Mouse (Mus musculus): ENCODE measurements around the gene Asl. TPM values are rescaled to one million over a fixed set of nuclear protein-coding genes. Genes with fewer than 3 reads are reported as not detected.

The Asl gene
- polyA plus RNA-seq, 1 experiment from 2014 or later = 291 TPM

- DNase-seq = no peak
- ATAC-seq = no peak
- Histone ChIP-seq H3K36me3 (replicated peaks; ENCODE audit: insufficient read depth, low read length) (no peaks in the 10 kb centered on the region), H3K4me3 (ENCODE audit: low read depth, low read length) (no peak overlapping the region), H3K27ac (ENCODE audit: low read depth) (no peak overlapping the region), H3K9me3 (ENCODE audit: low read length) (no peaks in the 10 kb centered on the region), H3K4me1 (ENCODE audit: insufficient read depth) (peaks cover 28% of the 10 kb centered on the region), H3K9ac (replicated peaks) (no peak overlapping the region), H3K4me2 (ENCODE audit: low read depth, low read length) (no peak overlapping the region), H3K27me3 (ENCODE audit: insufficient read depth, low read length) (no peaks in the 10 kb centered on the region)
- TF ChIP-seq CTCF (IDR thresholded peaks at IDR 0.05; ENCODE audit: low read depth) (no peak), EP300 (IDR thresholded peaks at IDR 0.05; ENCODE audit: low read depth) (no peak)
- WGBS (ENCODE audit: insufficient replicate concordance) = 80% methylated on average over 7 of the region's 7 CpGs
These were observed 1.4 kb downstream of the Asl start for GRCm38 (mm10) chr5:130027696-130028095.

- Histone ChIP-seq H3K9ac (replicated peaks) (no peak overlapping the region), H3K27me3 (ENCODE audit: insufficient read depth, low read length) (no peaks in the 10 kb centered on the region), H3K9me3 (ENCODE audit: low read length) (no peaks in the 10 kb centered on the region), H3K4me2 (ENCODE audit: low read depth, low read length) (no peak overlapping the region), H3K36me3 (replicated peaks; ENCODE audit: insufficient read depth, low read length) (no peaks in the 10 kb centered on the region), H3K4me3 (ENCODE audit: low read depth, low read length) (no peak overlapping the region), H3K27ac (ENCODE audit: low read depth) (no peak overlapping the region), H3K4me1 (ENCODE audit: insufficient read depth) (peaks cover 23% of the 10 kb centered on the region)
- ATAC-seq (no peak), DNase-seq (no peak)
- no peak for TF ChIP-seq CTCF (IDR thresholded peaks at IDR 0.05; ENCODE audit: low read depth)
- TF ChIP-seq EP300 (IDR thresholded peaks at IDR 0.05; ENCODE audit: low read depth) = no peak
- 61% methylated on average over 5 of the region's 5 CpGs for WGBS (ENCODE audit: insufficient replicate concordance)
These were observed 1.9 kb downstream of the Asl start for GRCm38 (mm10) chr5:130027134-130027533.

- 0% methylated on average over 32 of the region's 32 CpGs for WGBS (ENCODE audit: insufficient replicate concordance)
- Histone ChIP-seq H3K27ac (ENCODE audit: low read depth) (peak overlapping the region; percentile 98), H3K4me3 (ENCODE audit: low read depth, low read length) (peak overlapping the region; percentile 77), H3K9ac (replicated peaks) (peak overlapping the region; percentile 89), H3K9me3 (ENCODE audit: low read length) (no peaks in the 10 kb centered on the region), H3K36me3 (replicated peaks; ENCODE audit: insufficient read depth, low read length) (peaks cover 8% of the 10 kb centered on the region), H3K4me2 (ENCODE audit: low read depth, low read length) (peak overlapping the region; percentile 98), H3K27me3 (ENCODE audit: insufficient read depth, low read length) (no peaks in the 10 kb centered on the region), H3K4me1 (ENCODE audit: insufficient read depth) (peaks cover 5% of the 10 kb centered on the region; the same call in 1 of the 2 replicates)
- DNase-seq (peak; percentile 89), ATAC-seq (peak; percentile 87)
- TF ChIP-seq CTCF (IDR thresholded peaks at IDR 0.05; ENCODE audit: low read depth) = peak; percentile 94
- 0 out of 2 replicates have a peak, but pooled peaks have one; percentile 23 for TF ChIP-seq EP300 (IDR thresholded peaks at IDR 0.05; ENCODE audit: low read depth)
These were observed 5.1 kb downstream of the Asl start for GRCm38 (mm10) chr5:130023767-130024539.

DNA sequence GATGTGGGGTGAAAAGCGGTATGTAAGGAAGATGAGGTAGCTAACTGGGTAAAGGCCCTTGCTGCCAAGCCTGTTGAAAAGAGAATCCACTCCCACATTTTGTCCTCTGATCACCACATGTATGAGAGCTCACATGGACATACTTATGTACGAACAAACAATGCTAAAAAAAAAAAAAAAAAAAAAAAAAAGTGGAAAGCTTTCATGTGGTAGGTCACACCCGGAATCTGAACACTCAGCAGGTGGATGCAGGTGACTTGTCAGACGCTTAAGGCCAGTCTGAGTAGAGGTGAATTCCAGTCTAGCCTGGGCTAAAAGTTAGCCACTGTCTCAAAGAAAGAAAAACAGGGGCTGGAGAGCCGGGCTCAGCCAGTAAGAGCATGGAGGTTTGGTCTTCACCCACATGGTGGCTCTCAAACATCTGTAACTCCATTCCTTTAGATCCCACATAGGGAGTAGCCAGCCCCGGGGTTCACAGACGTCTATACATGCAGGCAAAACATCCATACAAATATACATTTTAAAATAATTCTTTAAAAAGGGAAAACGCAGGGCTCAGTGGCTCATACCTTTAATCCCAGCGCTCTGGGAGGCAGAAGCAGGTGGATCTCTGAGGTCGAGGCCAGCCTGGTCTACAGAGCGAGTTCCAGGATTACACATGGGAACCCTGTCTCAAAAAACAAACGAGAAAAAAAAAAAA is 5.8 kb downstream of the Asl start:
- Histone ChIP-seq H3K4me1 (ENCODE audit: insufficient read depth) (peaks cover 5% of the 10 kb centered on the region; the same call in 1 of the 2 replicates), H3K4me3 (ENCODE audit: low read depth, low read length) (peak overlapping the region; percentile 77), H3K4me2 (ENCODE audit: low read depth, low read length) (peak overlapping the region; percentile 98), H3K36me3 (replicated peaks; ENCODE audit: insufficient read depth, low read length) (peaks cover 15% of the 10 kb centered on the region), H3K27me3 (ENCODE audit: insufficient read depth, low read length) (no peaks in the 10 kb centered on the region), H3K9me3 (ENCODE audit: low read length) (no peaks in the 10 kb centered on the region), H3K9ac (replicated peaks) (peak overlapping the region; percentile 89), H3K27ac (ENCODE audit: low read depth) (peak overlapping the region; percentile 98)
- TF ChIP-seq EP300 (IDR thresholded peaks at IDR 0.05; ENCODE audit: low read depth) (no peak), CTCF (IDR thresholded peaks at IDR 0.05; ENCODE audit: low read depth) (no peak)
- WGBS (ENCODE audit: insufficient replicate concordance) = 29% methylated on average over 12 of the region's 12 CpGs
- ATAC-seq (no peak), DNase-seq (no peak)

DNA sequence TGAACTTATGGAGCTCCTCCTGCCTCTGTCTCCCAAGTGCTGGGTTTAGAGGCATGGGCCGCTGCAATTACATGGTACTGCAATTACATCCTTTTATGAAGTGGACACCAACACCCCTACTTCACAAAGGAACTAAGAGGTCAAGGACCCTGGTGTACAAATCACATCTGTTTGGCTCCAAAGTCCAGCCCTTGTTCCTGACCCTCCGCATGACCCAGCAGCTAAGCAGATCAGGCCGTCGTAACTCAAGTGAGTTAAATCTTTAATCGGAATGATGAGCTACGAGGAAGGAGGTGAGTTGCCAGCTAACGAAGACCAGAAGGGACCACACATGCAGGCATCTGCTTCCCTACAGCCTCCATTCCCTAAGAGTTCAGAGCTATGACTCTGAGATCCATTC is 6.7 kb downstream of the Asl start:
- peak; percentile 45 for DNase-seq
- WGBS (ENCODE audit: insufficient replicate concordance) = 65% methylated on average over 7 of the region's 7 CpGs
- Histone ChIP-seq H3K36me3 (replicated peaks; ENCODE audit: insufficient read depth, low read length) (peaks cover 22% of the 10 kb centered on the region), H3K27me3 (ENCODE audit: insufficient read depth, low read length) (no peaks in the 10 kb centered on the region), H3K9ac (replicated peaks) (peak overlapping the region; percentile 89), H3K4me3 (ENCODE audit: low read depth, low read length) (peak overlapping the region; percentile 77), H3K4me1 (ENCODE audit: insufficient read depth) (peaks cover 5% of the 10 kb centered on the region; the same call in 1 of the 2 replicates), H3K4me2 (ENCODE audit: low read depth, low read length) (peak overlapping the region; percentile 98), H3K27ac (ENCODE audit: low read depth) (peak overlapping the region; percentile 98), H3K9me3 (ENCODE audit: low read length) (no peaks in the 10 kb centered on the region)
- TF ChIP-seq EP300 (IDR thresholded peaks at IDR 0.05; ENCODE audit: low read depth) (no peak), CTCF (IDR thresholded peaks at IDR 0.05; ENCODE audit: low read depth) (no peak)
- peak; percentile 43 for ATAC-seq

GRCm38 (mm10) chr5:130021361-130021966 is 7.6 kb downstream of the Asl start:
- Histone ChIP-seq H3K27me3 (ENCODE audit: insufficient read depth, low read length) (no peaks in the 10 kb centered on the region), H3K9me3 (ENCODE audit: low read length) (no peaks in the 10 kb centered on the region), H3K27ac (ENCODE audit: low read depth) (peak overlapping the region; percentile 98), H3K9ac (replicated peaks) (peak overlapping the region; percentile 33), H3K4me1 (ENCODE audit: insufficient read depth) (peaks cover 5% of the 10 kb centered on the region; the same call in 1 of the 2 replicates), H3K4me2 (ENCODE audit: low read depth, low read length) (peak overlapping the region; percentile 98), H3K36me3 (replicated peaks; ENCODE audit: insufficient read depth, low read length) (peaks cover 30% of the 10 kb centered on the region), H3K4me3 (ENCODE audit: low read depth, low read length) (peak overlapping the region; percentile 77)
- no peak for ATAC-seq
- no peak for TF ChIP-seq CTCF (IDR thresholded peaks at IDR 0.05; ENCODE audit: low read depth)
- DNase-seq = no peak
- WGBS (ENCODE audit: insufficient replicate concordance) = 64% methylated on average over 5 of the region's 5 CpGs

All from liver, postnatal 0 days (tissue).